Mouse (Mus musculus) G1E (cell line): ENCODE data around the gene Sirt3. TPM values are rescaled to one million over a fixed set of nuclear protein-coding genes. Genes with fewer than 3 reads are reported as not detected.
"Not testable (repeated sequence)": the region's sequence is repeated elsewhere in the genome, so short reads cannot be mapped to it uniquely, and the experiment has no call there.

Source experiments
- ATAC-seq: 2 replicates; pipeline ENCODE4 v1.8.0; 2016; ENCODE audit warnings: mild to moderate bottlenecking; ENCODE audit not compliant: insufficient number of reproducible peaks, poor library complexity, low FRiP score, severe bottlenecking; ENCODE audit errors: extremely low read depth
- DNase-seq: peaks from one replicate; pipeline ENCODE4 v3.0.0; 2012; ENCODE audit warnings: low spot score
- H3K27me3 ChIP-seq: 2 replicates; pipeline ENCODE4 v1.6.1; 2012; ENCODE audit warnings: mild to moderate bottlenecking, low read length, inconsistent platforms; ENCODE audit not compliant: insufficient read depth
- H3K36me3 ChIP-seq: replicated peaks from 2 replicates; pipeline ENCODE3; 2012; ENCODE audit warnings: mild to moderate bottlenecking, inconsistent platforms
- H3K4me1 ChIP-seq: 2 replicates; pipeline ENCODE4 v1.6.1; 2012; ENCODE audit warnings: low read depth, low read length, inconsistent platforms, mixed read lengths; ENCODE audit not compliant: insufficient read depth
- H3K4me3 ChIP-seq: 2 replicates; pipeline ENCODE4 v1.5.1; 2012; ENCODE audit warnings: low read depth, mild to moderate bottlenecking, inconsistent platforms, low read length, moderate library complexity, mixed read lengths
- H3K9me3 ChIP-seq: replicated peaks from 2 replicates; pipeline ENCODE4 v1.6.1; 2012; ENCODE audit warnings: inconsistent platforms
- CTCF ChIP-seq: IDR thresholded peaks from 2 replicates; pipeline ENCODE4 v1.5.1; 2012; ENCODE audit warnings: low read depth, low read length, inconsistent platforms, mixed read lengths
- GATA1 ChIP-seq: IDR thresholded peaks from 2 replicates; pipeline ENCODE4 v1.6.1; 2012; ENCODE audit warnings: borderline replicate concordance, low read length, inconsistent platforms, mixed read lengths
- GATA2 ChIP-seq: IDR thresholded peaks from 2 replicates; pipeline ENCODE4 v1.6.1; 2012; ENCODE audit warnings: low read depth, low read length, inconsistent platforms, borderline replicate concordance
- POLR2AphosphoS5 ChIP-seq: IDR thresholded peaks from 2 replicates; pipeline ENCODE4 v1.6.1; 2012; ENCODE audit warnings: low read depth, low read length, inconsistent platforms; ENCODE audit not compliant: insufficient replicate concordance
- TAL1 ChIP-seq: conservative IDR thresholded peaks from 2 replicates; pipeline ENCODE4 v1.6.1; 2012; ENCODE audit warnings: low read depth, low read length, inconsistent platforms, mixed read lengths
- polyA plus RNA-seq: library from polyadenylated mRNA; stranded (reverse); fragments of >175 nt; gene quantifications from 2 replicates; pipeline ENCODE4 v1.2.3, GENCODE M21; 2012
- total RNA-seq, 2 experiments: library from RNA; stranded (forward) in 1 of 2; stranded (reverse) in 1 of 2; fragments of 200-1000 nt in 1 of 2; fragments of >200 nt in 1 of 2; fragmentation: Nextera tagmentation in 1 of 2; gene quantifications; 2 replicates each; pipeline ENCODE4 v1.2.3; 2014 to 2017

Sirt3 gene
- total and polyA plus RNA-seq, 3 experiments: 10.5 to 27.6 (median 11.0) TPM

DNA sequence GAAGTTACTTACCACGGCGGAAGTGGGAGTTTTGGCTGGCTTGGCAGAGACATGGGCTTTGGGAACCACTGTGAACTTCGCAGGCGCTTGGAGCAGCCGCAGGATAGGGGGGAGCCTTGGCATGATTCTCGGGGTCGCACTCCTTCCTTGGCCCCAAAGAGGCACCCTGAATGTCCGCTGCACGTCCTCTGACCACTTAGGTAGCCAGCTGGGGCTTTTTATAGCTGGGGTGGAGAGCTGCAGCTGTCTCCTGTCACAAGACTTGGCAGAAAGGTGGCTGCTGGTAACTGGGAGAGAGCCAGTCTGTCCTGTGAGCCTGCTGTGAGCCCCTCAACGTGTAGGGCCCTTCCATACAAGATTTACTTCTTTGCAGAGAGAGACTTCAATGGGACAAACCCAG lies 18.1 kb upstream of the Sirt3 start, which contains the start of gene Cox8b:
Gene Cox8b, minus strand, starts transcription at position 227 of the 400 bp plus-strand sequence.
- no peak for ATAC-seq
- Histone ChIP-seq H3K4me3 (no peak within 1 kb of the TSS), H3K36me3 (peaks cover 55% of the 10 kb centered on the region), H3K27me3 (0 out of 2 replicates have a peak, but pooled peaks cover 2% of the 10 kb centered on the region), H3K4me1 (0 out of 2 replicates have a peak, but pooled peaks cover 2% of the 10 kb centered on the region), H3K9me3 (no peaks in the 10 kb centered on the region)
- no peak for DNase-seq
- TF ChIP-seq TAL1 (no peak), GATA2 (no peak), POLR2AphosphoS5 (no peak)

DNA sequence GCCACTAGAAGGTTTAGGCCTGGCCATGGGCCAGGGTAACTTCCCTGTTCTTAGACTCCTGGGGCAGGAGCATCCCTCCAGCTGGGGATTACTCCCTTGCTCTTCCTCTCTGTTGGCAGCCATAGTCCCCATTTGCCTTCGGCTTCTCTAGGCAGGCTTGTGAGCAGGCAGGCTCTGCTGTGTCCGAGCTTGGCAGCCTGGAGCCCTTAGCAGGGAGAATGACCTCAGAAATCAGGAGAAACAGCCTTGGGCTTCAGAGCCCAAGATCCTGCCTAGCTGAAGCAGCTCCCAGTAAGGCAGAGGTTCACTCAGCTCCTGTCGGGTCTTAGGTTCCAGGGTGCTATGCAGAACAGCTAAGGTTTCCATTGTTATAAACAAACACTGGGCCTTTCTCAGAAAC lies 17.0 kb upstream of the Sirt3 start:
- no peaks in the 10 kb centered on the region for H3K27me3 ChIP-seq
- H3K4me1 ChIP-seq: 0 out of 2 replicates have a peak, but pooled peaks cover 2% of the 10 kb centered on the region
- H3K9me3 ChIP-seq: no peaks in the 10 kb centered on the region
- TF ChIP-seq CTCF (no peak), TAL1 (no peak), POLR2AphosphoS5 (no peak), GATA1 (no peak), GATA2 (no peak)
- peaks cover 65% of the 10 kb centered on the region for H3K36me3 ChIP-seq
- DNase-seq (no peak), ATAC-seq (no peak)
- no peak overlapping the region for H3K4me3 ChIP-seq

- ATAC-seq (no peak), DNase-seq (no peak)
- Histone ChIP-seq H3K4me1 (no peaks in the 10 kb centered on the region), H3K4me3 (no peak overlapping the region), H3K9me3 (no peaks in the 10 kb centered on the region), H3K36me3 (peaks cover 77% of the 10 kb centered on the region), H3K27me3 (no peaks in the 10 kb centered on the region)
- TF ChIP-seq CTCF (no peak), POLR2AphosphoS5 (no peak), TAL1 (no peak), GATA2 (no peak), GATA1 (no peak)
Measured at GRCm38 (mm10) chr7:140897863-140898262, 15.8 kb upstream of the Sirt3 start.

GRCm38 (mm10) chr7:140894611-140895010 lies 12.5 kb upstream of the Sirt3 start:
- Histone ChIP-seq H3K27me3 (no peaks in the 10 kb centered on the region), H3K36me3 (peaks cover 82% of the 10 kb centered on the region), H3K9me3 (no peaks in the 10 kb centered on the region), H3K4me1 (peaks cover 4% of the 10 kb centered on the region), H3K4me3 (no peak overlapping the region)
- ATAC-seq: no peak
- no peak for DNase-seq
- TF ChIP-seq GATA1: no peak
- TF ChIP-seq POLR2AphosphoS5: no peak
- TF ChIP-seq GATA2: no peak
- TF ChIP-seq CTCF: no peak

DNA sequence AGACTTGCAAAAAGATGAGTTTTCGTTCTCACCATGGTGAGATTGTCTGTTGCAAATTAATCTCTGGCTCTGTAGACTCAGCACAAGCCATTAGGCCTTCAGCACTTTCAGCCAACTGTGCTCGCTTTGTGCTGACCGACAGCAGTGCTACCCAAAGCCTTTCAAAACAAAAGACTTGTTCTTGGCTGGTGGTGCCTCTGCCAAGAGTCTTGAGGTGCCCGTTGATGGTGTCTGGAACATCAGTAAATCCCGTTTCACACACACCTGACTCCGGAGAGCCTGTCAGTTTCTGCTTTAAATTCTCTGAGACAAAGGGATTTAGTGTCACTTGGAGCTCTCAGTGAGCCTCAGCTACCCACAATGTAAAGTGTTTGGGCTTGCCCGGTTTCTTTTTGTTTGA lies 11.9 kb upstream of the Sirt3 start:
- Histone ChIP-seq H3K4me3 (no peak overlapping the region), H3K4me1 (peaks cover 4% of the 10 kb centered on the region), H3K36me3 (peaks cover 82% of the 10 kb centered on the region), H3K9me3 (no peaks in the 10 kb centered on the region), H3K27me3 (no peaks in the 10 kb centered on the region)
- TF ChIP-seq TAL1: no peak
- TF ChIP-seq POLR2AphosphoS5: no peak
- TF ChIP-seq CTCF: no peak
- TF ChIP-seq GATA1: no peak
- TF ChIP-seq GATA2: no peak
- no peak for ATAC-seq
- DNase-seq: no peak

- H3K4me3 ChIP-seq, H3K9me3 ChIP-seq, DNase-seq, H3K27me3 ChIP-seq, ATAC-seq, H3K4me1 ChIP-seq: not testable (repeated sequence)
- H3K36me3 ChIP-seq: peaks cover 83% of the 10 kb centered on the region
Measured at GRCm38 (mm10) chr7:140890636-140891035, 8.5 kb upstream of the Sirt3 start.

DNA sequence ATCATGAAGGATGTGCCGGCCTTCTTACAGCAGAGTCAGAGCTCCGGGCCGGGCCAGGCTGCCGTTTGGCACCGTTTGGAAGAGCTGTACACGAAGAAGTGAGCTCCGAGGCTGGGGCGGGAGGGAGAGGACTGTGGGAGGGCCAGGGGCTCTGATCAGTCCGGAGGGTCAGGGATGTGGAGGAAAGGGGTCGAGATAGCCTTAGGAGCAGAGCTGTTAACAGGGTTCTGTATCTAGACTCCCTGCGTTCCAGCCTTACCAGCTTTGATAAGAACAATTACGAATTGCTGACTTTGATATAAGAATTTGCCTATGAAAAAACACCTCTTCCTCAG lies 327 bp upstream of the Sirt3 start:
- DNase-seq (no peak), ATAC-seq (0 out of 2 replicates have a peak, but pooled peaks have one; percentile 4)
- TF ChIP-seq GATA2 (no peak), CTCF (no peak), GATA1 (no peak), TAL1 (no peak), POLR2AphosphoS5 (no peak)
- Histone ChIP-seq H3K27me3 (no peaks in the 10 kb centered on the region), H3K36me3 (peaks cover 59% of the 10 kb centered on the region), H3K9me3 (no peaks in the 10 kb centered on the region), H3K4me1 (peaks cover 43% of the 10 kb centered on the region), H3K4me3 (peak overlapping the region; percentile 90)
